Mouse (Mus musculus): Measurements from ENCODE around the gene Ccdc61. TPM values are rescaled to one million over a fixed set of nuclear protein-coding genes. Genes with fewer than 3 reads are reported as not detected.

The Ccdc61 gene
- polyA plus RNA-seq, 1 experiment from 2014 or later: 14.3 TPM

DNA sequence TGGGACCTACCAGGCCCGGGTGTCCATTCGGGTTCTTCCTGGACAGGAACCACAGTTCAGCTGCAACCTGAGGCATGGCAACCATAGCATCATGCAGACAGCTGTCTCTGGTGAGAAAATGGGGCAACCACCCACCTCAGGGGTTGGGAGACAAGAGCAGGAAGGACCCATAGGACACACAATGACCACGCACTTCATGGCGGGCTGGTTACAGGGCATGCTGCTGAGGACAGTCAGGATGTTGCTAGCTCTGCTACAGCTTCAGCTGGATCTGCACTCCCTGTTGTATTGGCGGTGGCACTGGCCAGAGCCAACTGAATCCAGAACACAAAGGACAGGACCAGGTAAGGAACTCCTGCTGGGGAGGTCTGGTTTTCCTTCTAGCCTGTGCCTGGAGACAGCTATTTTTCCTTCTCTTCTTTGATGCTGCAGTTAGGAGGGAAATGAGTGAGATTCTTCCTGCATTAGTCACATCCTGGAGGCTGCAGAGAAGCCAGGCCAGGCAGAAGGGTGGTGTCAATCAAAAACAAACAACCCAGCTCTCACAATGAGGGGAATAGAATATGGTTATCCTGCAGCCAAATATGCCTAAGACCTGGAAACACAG lies 51.8 kb downstream of the Ccdc61 start:
- Histone ChIP-seq H3K36me3 (ENCODE audit: control insufficient read depth, insufficient read depth, low read length) (no peaks in the 10 kb centered on the region), H3K4me3 (ENCODE audit: control insufficient read depth in 1 of 2, insufficient read depth in 1 of 2, low read depth in 1 of 2, low read length in 2 of 2) (no peak overlapping the region), H3K9me3 (ENCODE audit: control insufficient read depth, low read length) (no peaks in the 10 kb centered on the region), H3K27me3 (ENCODE audit: control insufficient read depth, insufficient read depth, low read length) (no peaks in the 10 kb centered on the region), H3K4me2 (ENCODE audit: low read length) (no peak overlapping the region), H3K9ac (ENCODE audit: low read length) (no peak overlapping the region), H3K27ac (replicated peaks in 1 of 2; ENCODE audit: control insufficient read depth in 1 of 2, insufficient read depth in 1 of 2, low read depth in 2 of 2, low read length in 2 of 2) (peak overlapping the region; percentile 9 to 69), H3K4me1 (ENCODE audit: control insufficient read depth in 2 of 2, insufficient read depth in 2 of 2, low read length in 2 of 2) (peaks cover 5% of the 10 kb centered on the region in 2 experiments; a peak in 3 of 4 replicates)
- 59% methylated on average over 5 of the region's 5 CpGs for WGBS
- peak; percentile 68; the same call in 1 of the 2 replicates for ATAC-seq (ENCODE audit: insufficient number of reproducible peaks, insufficient read depth, low FRiP score, low read depth)

DNA sequence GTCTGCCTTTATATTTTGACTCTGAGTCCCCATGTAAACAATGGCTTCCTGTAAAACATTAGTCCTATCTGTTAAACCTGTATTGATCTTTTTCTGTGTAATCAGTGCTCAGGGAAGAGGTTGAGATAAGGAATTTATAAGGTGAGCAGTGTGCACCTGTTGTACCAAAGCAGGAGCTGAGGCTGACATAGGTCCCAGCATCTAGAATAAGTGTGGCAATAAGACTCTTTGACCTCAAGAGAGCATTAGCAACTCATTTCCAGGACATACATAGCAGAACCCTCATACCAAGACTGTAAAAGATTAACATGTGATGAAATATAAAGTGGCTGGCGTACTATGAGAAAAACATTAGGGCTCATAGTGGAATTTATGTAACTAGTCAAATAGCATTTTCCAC lies 61.8 kb downstream of the Ccdc61 start:
- H3K27me3 ChIP-seq (ENCODE audit: control insufficient read depth, insufficient read depth, low read length): no peaks in the 10 kb centered on the region
- 85% methylated on average over 1 of the region's 1 CpGs for WGBS
- H3K9ac ChIP-seq (ENCODE audit: low read length): no peak overlapping the region
- ATAC-seq (ENCODE audit: insufficient number of reproducible peaks, insufficient read depth, low FRiP score, low read depth): no peak
- H3K9me3 ChIP-seq (ENCODE audit: control insufficient read depth, low read length): no peaks in the 10 kb centered on the region
- no peaks in the 10 kb centered on the region for H3K4me1 ChIP-seq (ENCODE audit: control insufficient read depth in 2 of 2, insufficient read depth in 2 of 2, low read length in 2 of 2)
- no peak overlapping the region for H3K4me3 ChIP-seq (ENCODE audit: control insufficient read depth in 1 of 2, insufficient read depth in 1 of 2, low read depth in 1 of 2, low read length in 2 of 2)
- no peaks in the 10 kb centered on the region for H3K36me3 ChIP-seq (ENCODE audit: control insufficient read depth, insufficient read depth, low read length)
- no peak overlapping the region for H3K27ac ChIP-seq (replicated peaks in 1 of 2; ENCODE audit: control insufficient read depth in 1 of 2, insufficient read depth in 1 of 2, low read depth in 2 of 2, low read length in 2 of 2)
- H3K4me2 ChIP-seq (ENCODE audit: low read length): no peak overlapping the region

DNA sequence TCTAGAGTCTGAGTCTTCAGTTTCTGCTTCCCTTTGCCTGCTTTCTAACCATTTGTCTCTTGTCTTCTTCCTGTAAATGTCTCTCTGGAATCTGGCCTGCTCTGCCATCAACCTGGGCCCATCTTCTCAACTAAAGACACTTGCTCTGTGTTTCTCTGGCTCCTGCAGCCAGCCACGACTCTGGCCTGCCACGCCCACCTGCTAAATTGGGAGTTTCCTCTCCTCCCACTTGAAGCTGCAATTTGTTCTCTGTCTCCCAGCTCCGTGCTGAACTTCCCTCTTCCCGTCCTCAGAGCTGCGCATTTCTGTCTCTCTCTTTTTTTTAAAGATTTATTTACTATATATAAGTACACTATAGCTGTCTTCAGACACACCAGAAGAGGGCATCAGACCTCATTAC lies 65.4 kb downstream of the Ccdc61 start:
- ATAC-seq (ENCODE audit: insufficient number of reproducible peaks, insufficient read depth, low FRiP score, low read depth): no peak
- Histone ChIP-seq H3K27me3 (ENCODE audit: control insufficient read depth, insufficient read depth, low read length) (no peaks in the 10 kb centered on the region), H3K4me3 (ENCODE audit: control insufficient read depth in 1 of 2, insufficient read depth in 1 of 2, low read depth in 1 of 2, low read length in 2 of 2) (no peak overlapping the region), H3K36me3 (ENCODE audit: control insufficient read depth, insufficient read depth, low read length) (no peaks in the 10 kb centered on the region), H3K27ac (replicated peaks in 1 of 2; ENCODE audit: control insufficient read depth in 1 of 2, insufficient read depth in 1 of 2, low read depth in 2 of 2, low read length in 2 of 2) (no peak overlapping the region), H3K9ac (ENCODE audit: low read length) (no peak overlapping the region), H3K4me1 (ENCODE audit: control insufficient read depth in 2 of 2, insufficient read depth in 2 of 2, low read length in 2 of 2) (peaks cover 2 to 3% of the 10 kb centered on the region in 2 experiments; a peak in 1 of 4 replicates), H3K4me2 (ENCODE audit: low read length) (no peak overlapping the region), H3K9me3 (ENCODE audit: control insufficient read depth, low read length) (no peaks in the 10 kb centered on the region)
- 27% methylated on average over 5 of the region's 5 CpGs for WGBS

DNA sequence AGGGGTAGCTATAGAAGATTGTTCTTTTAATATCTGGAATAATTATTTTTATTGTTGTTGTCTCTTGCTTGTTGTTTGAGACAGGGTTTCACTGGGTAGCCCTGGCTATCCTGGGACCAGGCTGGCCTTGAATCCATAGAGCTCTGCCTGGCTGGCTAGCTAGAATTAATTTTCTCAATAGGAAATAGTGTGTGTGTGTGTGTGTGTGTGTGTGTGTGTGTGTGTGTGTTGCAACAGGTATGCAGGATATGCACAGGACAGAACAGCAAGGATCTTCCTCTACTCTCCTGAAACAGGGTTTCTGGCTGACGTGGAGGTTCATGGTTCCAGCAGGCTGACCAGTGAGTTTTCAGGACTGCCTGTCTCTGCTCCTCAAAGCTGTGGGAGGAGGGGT lies 69.0 kb downstream of the Ccdc61 start:
- no peak for ATAC-seq (ENCODE audit: insufficient number of reproducible peaks, insufficient read depth, low FRiP score, low read depth)
- H3K4me2 ChIP-seq (ENCODE audit: low read length): peak overlapping the region; percentile 55
- H3K9me3 ChIP-seq (ENCODE audit: control insufficient read depth, low read length): no peaks in the 10 kb centered on the region
- peak overlapping the region; percentile 43; the same call in 1 of the 2 replicates for H3K9ac ChIP-seq (ENCODE audit: low read length)
- H3K4me3 ChIP-seq (ENCODE audit: control insufficient read depth in 1 of 2, insufficient read depth in 1 of 2, low read depth in 1 of 2, low read length in 2 of 2): 0 out of 4 replicates have a peak overlapping the region, but pooled peaks of 1 of the 2 experiments have one; percentile 18
- no peaks in the 10 kb centered on the region for H3K27me3 ChIP-seq (ENCODE audit: control insufficient read depth, insufficient read depth, low read length)
- 64% methylated on average over 1 of the region's 1 CpGs for WGBS
- H3K27ac ChIP-seq (replicated peaks in 1 of 2; ENCODE audit: control insufficient read depth in 1 of 2, insufficient read depth in 1 of 2, low read depth in 2 of 2, low read length in 2 of 2): no peak overlapping the region
- peaks cover 2 to 3% of the 10 kb centered on the region in 2 experiments; a peak in 1 of 4 replicates for H3K4me1 ChIP-seq (ENCODE audit: control insufficient read depth in 2 of 2, insufficient read depth in 2 of 2, low read length in 2 of 2)
- H3K36me3 ChIP-seq (ENCODE audit: control insufficient read depth, insufficient read depth, low read length): no peaks in the 10 kb centered on the region

Other genes starting within 250 kb of the Ccdc61 start
- not detected in 2 replicates for gene Psg20, start 224.2 kb downstream of the Ccdc61 start, polyA plus RNA-seq (2014; fragmentation: Nextera tagmentation; extraction: Ambion mirVana)
- not detected in 2 replicates for gene Psg22, start 192.3 kb downstream of the Ccdc61 start, polyA plus RNA-seq (2014; fragmentation: Nextera tagmentation; extraction: Ambion mirVana)
- not detected in 2 replicates for gene Psg19, start 111.9 kb downstream of the Ccdc61 start, polyA plus RNA-seq (2014; fragmentation: Nextera tagmentation; extraction: Ambion mirVana)
- not detected in 2 replicates for gene Psg17, start 88.8 kb downstream of the Ccdc61 start, polyA plus RNA-seq (2014; fragmentation: Nextera tagmentation; extraction: Ambion mirVana)
- 0.16 and 0.46 TPM in 2 replicates for gene Mill2, start 70.4 kb downstream of the Ccdc61 start, polyA plus RNA-seq (2014; fragmentation: Nextera tagmentation; extraction: Ambion mirVana)
- gene Pglyrp1, start 39.1 kb downstream of the Ccdc61 start, polyA plus RNA-seq (2014; fragmentation: Nextera tagmentation; extraction: Ambion mirVana): 0.93 and 1.8 TPM in 2 replicates
- 0.57 and 0.88 TPM in 2 replicates for gene Nova2, start 15.5 kb upstream of the Ccdc61 start, polyA plus RNA-seq (2014; fragmentation: Nextera tagmentation; extraction: Ambion mirVana)
- not detected in 2 replicates for gene Nanos2, start 77.0 kb upstream of the Ccdc61 start, polyA plus RNA-seq (2014; fragmentation: Nextera tagmentation; extraction: Ambion mirVana)
- gene Mypop, start 80.8 kb upstream of the Ccdc61 start, polyA plus RNA-seq (2014; fragmentation: Nextera tagmentation; extraction: Ambion mirVana): 1.3 and 1.6 TPM in 2 replicates
- 14.8 and 17.8 TPM in 2 replicates for gene Irf2bp1, start 93.6 kb upstream of the Ccdc61 start, polyA plus RNA-seq (2014; fragmentation: Nextera tagmentation; extraction: Ambion mirVana)
- not detected in 2 replicates for gene Foxa3, start 113.1 kb upstream of the Ccdc61 start, polyA plus RNA-seq (2014; fragmentation: Nextera tagmentation; extraction: Ambion mirVana)
- 15.8 and 16.3 TPM in 2 replicates for gene Sympk, start 114.0 kb upstream of the Ccdc61 start, polyA plus RNA-seq (2014; fragmentation: Nextera tagmentation; extraction: Ambion mirVana)
- not detected in 2 replicates for gene Rsph6a, start 144.3 kb upstream of the Ccdc61 start, polyA plus RNA-seq (2014; fragmentation: Nextera tagmentation; extraction: Ambion mirVana)
- 19.6 and 20.4 TPM in 2 replicates for gene Dmwd, start 165.8 kb upstream of the Ccdc61 start, polyA plus RNA-seq (2014; fragmentation: Nextera tagmentation; extraction: Ambion mirVana)
- 31.1 and 36.0 TPM in 2 replicates for gene Dmpk, start 173.4 kb upstream of the Ccdc61 start, polyA plus RNA-seq (2014; fragmentation: Nextera tagmentation; extraction: Ambion mirVana)
- 7.3 and 8.3 TPM in 2 replicates for gene Six5, start 184.2 kb upstream of the Ccdc61 start, polyA plus RNA-seq (2014; fragmentation: Nextera tagmentation; extraction: Ambion mirVana)
- gene Gm4969, start 208.0 kb upstream of the Ccdc61 start, polyA plus RNA-seq (2014; fragmentation: Nextera tagmentation; extraction: Ambion mirVana): 1.2 TPM in 2 replicates
- 5.5 and 5.6 TPM in 2 replicates for gene Fbxo46, start 209.4 kb upstream of the Ccdc61 start, polyA plus RNA-seq (2014; fragmentation: Nextera tagmentation; extraction: Ambion mirVana)
- gene Qpctl, start 238.9 kb upstream of the Ccdc61 start, polyA plus RNA-seq (2014; fragmentation: Nextera tagmentation; extraction: Ambion mirVana): 7.0 and 7.8 TPM in 2 replicates
- gene Snrpd2, start 239.3 kb upstream of the Ccdc61 start, polyA plus RNA-seq (2014; fragmentation: Nextera tagmentation; extraction: Ambion mirVana): 104 and 111 TPM in 2 replicates

All from heart, embryonic 14.5 days (tissue).